Mouse (Mus musculus) forebrain, embryonic 12.5 days (tissue): ENCODE measurements around the gene Adnp. TPM values are rescaled to one million over a fixed set of nuclear protein-coding genes. Genes with fewer than 3 reads are reported as not detected.
"Not testable (repeated sequence)": the region's sequence is repeated elsewhere in the genome, so short reads cannot be mapped to it uniquely, and the experiment has no call there.

ENCODE experiments used
- ATAC-seq: fragments of 200-750 bp; cut with Nextera tagmentation; 2 replicates; pipeline ENCODE4 v1.8.0; 2017; ENCODE audit warnings: moderate TSS enrichment; ENCODE audit not compliant: low FRiP score
- H3K27ac ChIP-seq: fragments of 300-500 bp; sonication (generic); 2 replicates; pipeline ENCODE4 v1.5.1; 2016; ENCODE audit warnings: mild to moderate bottlenecking
- H3K27me3 ChIP-seq: fragments of 300-500 bp; sonication (generic); 2 replicates; pipeline ENCODE4 v1.6.1; 2016; ENCODE audit warnings: mild to moderate bottlenecking
- H3K36me3 ChIP-seq: fragments of 300-500 bp; sonication (generic); replicated peaks from 2 replicates; pipeline ENCODE4 v1.6.1; 2016; ENCODE audit warnings: mild to moderate bottlenecking
- H3K4me1 ChIP-seq: fragments of 300-500 bp; sonication (generic); 2 replicates; pipeline ENCODE4 v1.6.1; 2016
- H3K4me2 ChIP-seq: fragments of 300-500 bp; sonication (generic); 2 replicates; pipeline ENCODE4 v1.6.1; 2016; ENCODE audit warnings: mild to moderate bottlenecking, moderate library complexity
- H3K4me3 ChIP-seq: fragments of 300-500 bp; sonication (generic); replicated peaks from 2 replicates; pipeline ENCODE4 v1.5.1; 2016; ENCODE audit warnings: mild to moderate bottlenecking
- H3K9ac ChIP-seq: fragments of 300-500 bp; sonication (generic); 2 replicates; pipeline ENCODE4 v1.6.1; 2016; ENCODE audit warnings: mild to moderate bottlenecking
- H3K9me3 ChIP-seq: fragments of 300-500 bp; sonication (generic); 2 replicates; pipeline ENCODE4 v1.6.1; 2016
- WGBS: fragments of 180-500 bp; shearing (Covaris S2); methylation state at CpG from one replicate; pipeline ENCODE4 v1.1.7; 2016; 5-methylcytosine and 5-hydroxymethylcytosine counted together
- polyA plus RNA-seq: library from polyadenylated mRNA; unstranded; fragments of >200 nt; fragmentation: Nextera tagmentation; extraction: Ambion mirVana; gene quantifications from 2 replicates; pipeline ENCODE4 v1.2.1, GENCODE M21; 2016

The Adnp gene
- polyA plus RNA-seq, 1 experiment from 2014 or later: 10.8 TPM

GRCm38 (mm10) chr2:168161978-168162377 lies 44.9 kb downstream of the Adnp start:
- Histone ChIP-seq H3K27ac (0 out of 2 replicates have a peak overlapping the region, but pooled peaks have one; percentile 2), H3K9me3 (no peaks in the 10 kb centered on the region), H3K4me1 (peaks cover 26% of the 10 kb centered on the region), H3K36me3 (no peaks in the 10 kb centered on the region), H3K4me3 (peak overlapping the region; percentile 21), H3K9ac (peak overlapping the region; percentile 42; the same call in 1 of the 2 replicates), H3K4me2 (peak overlapping the region; percentile 48), H3K27me3 (peaks cover 28% of the 10 kb centered on the region)
- no peak for ATAC-seq
- 13% methylated on average over 14 of the region's 14 CpGs for WGBS

- Histone ChIP-seq H3K9ac (peak overlapping the region; percentile 42), H3K4me3 (peak overlapping the region; percentile 21), H3K9me3 (no peaks in the 10 kb centered on the region), H3K27me3 (peaks cover 28% of the 10 kb centered on the region), H3K4me2 (peak overlapping the region; percentile 48), H3K4me1 (peaks cover 26% of the 10 kb centered on the region), H3K36me3 (no peaks in the 10 kb centered on the region), H3K27ac (0 out of 2 replicates have a peak overlapping the region, but pooled peaks have one; percentile 2)
- ATAC-seq: peak; percentile 19; the same call in 1 of the 2 replicates
- WGBS: 2% methylated on average over 10 of the region's 11 CpGs
Measured at GRCm38 (mm10) chr2:168161514-168161971, 45.4 kb downstream of the Adnp start.

- no peak overlapping the region for H3K27ac ChIP-seq
- peaks cover 28% of the 10 kb centered on the region for H3K27me3 ChIP-seq
- no peak for ATAC-seq
- 86% methylated on average over 9 of the region's 9 CpGs for WGBS
- H3K4me3 ChIP-seq: no peak overlapping the region
- H3K9me3 ChIP-seq: no peaks in the 10 kb centered on the region
- H3K36me3 ChIP-seq: no peaks in the 10 kb centered on the region
- H3K4me2 ChIP-seq: no peak overlapping the region
- H3K9ac ChIP-seq: no peak overlapping the region
- peaks cover 29% of the 10 kb centered on the region for H3K4me1 ChIP-seq
Measured at GRCm38 (mm10) chr2:168160370-168160930, 46.5 kb downstream of the Adnp start.

GRCm38 (mm10) chr2:168158911-168159711 lies 47.8 kb downstream of the Adnp start:
- no peak for ATAC-seq
- Histone ChIP-seq H3K36me3 (no peaks in the 10 kb centered on the region), H3K27me3 (peaks cover 28% of the 10 kb centered on the region), H3K9ac (peak overlapping the region; percentile 39), H3K9me3 (no peaks in the 10 kb centered on the region), H3K4me3 (peak overlapping the region; percentile 23), H3K4me2 (peak overlapping the region; percentile 49), H3K4me1 (peaks cover 41% of the 10 kb centered on the region), H3K27ac (peak overlapping the region; percentile 39)
- 4% methylated on average over 24 of the region's 25 CpGs for WGBS

- ATAC-seq, H3K4me2 ChIP-seq, H3K36me3 ChIP-seq, H3K4me3 ChIP-seq, H3K27ac ChIP-seq, H3K9ac ChIP-seq, H3K9me3 ChIP-seq: not testable (repeated sequence)
- Histone ChIP-seq H3K27me3 (peaks cover 28% of the 10 kb centered on the region), H3K4me1 (peaks cover 45% of the 10 kb centered on the region)
- 63% methylated on average over 9 of the region's 11 CpGs for WGBS
Measured at GRCm38 (mm10) chr2:168157974-168158373, 48.9 kb downstream of the Adnp start.

- Histone ChIP-seq H3K9ac (no peak overlapping the region), H3K4me2 (no peak overlapping the region), H3K4me1 (peaks cover 39% of the 10 kb centered on the region), H3K27ac (no peak overlapping the region), H3K9me3 (no peaks in the 10 kb centered on the region), H3K36me3 (no peaks in the 10 kb centered on the region), H3K27me3 (peaks cover 25% of the 10 kb centered on the region), H3K4me3 (no peak overlapping the region)
- no peak for ATAC-seq
- WGBS: 33% methylated on average over 14 of the region's 14 CpGs
Measured at GRCm38 (mm10) chr2:168156361-168156760, 50.6 kb downstream of the Adnp start.

- no peak for ATAC-seq
- no peak overlapping the region for H3K4me2 ChIP-seq
- H3K9me3 ChIP-seq: no peaks in the 10 kb centered on the region
- no peaks in the 10 kb centered on the region for H3K36me3 ChIP-seq
- no peak overlapping the region for H3K27ac ChIP-seq
- H3K4me3 ChIP-seq: no peak overlapping the region
- 87% methylated on average over 7 of the region's 7 CpGs for WGBS
- H3K9ac ChIP-seq: no peak overlapping the region
- peaks cover 36% of the 10 kb centered on the region for H3K4me1 ChIP-seq
- peaks cover 20% of the 10 kb centered on the region for H3K27me3 ChIP-seq
Measured at GRCm38 (mm10) chr2:168155666-168156065, 51.2 kb downstream of the Adnp start.

- Histone ChIP-seq H3K9me3 (no peaks in the 10 kb centered on the region), H3K27ac (peak overlapping the region; percentile 84), H3K4me1 (peaks cover 29% of the 10 kb centered on the region), H3K36me3 (no peaks in the 10 kb centered on the region), H3K4me2 (peak overlapping the region; percentile 31), H3K9ac (no peak overlapping the region), H3K27me3 (peaks cover 10% of the 10 kb centered on the region; the same call in 1 of the 2 replicates), H3K4me3 (0 out of 2 replicates have a peak overlapping the region, but pooled peaks have one; percentile 5)
- peak; percentile 94 for ATAC-seq
- 19% methylated on average over 14 of the region's 14 CpGs for WGBS
Measured at GRCm38 (mm10) chr2:168154090-168154881, 52.6 kb downstream of the Adnp start.

- no peaks in the 10 kb centered on the region for H3K27me3 ChIP-seq
- ATAC-seq: no peak
- no peaks in the 10 kb centered on the region for H3K36me3 ChIP-seq
- H3K27ac ChIP-seq: no peak overlapping the region
- H3K9ac ChIP-seq: no peak overlapping the region
- no peaks in the 10 kb centered on the region for H3K9me3 ChIP-seq
- 90% methylated on average over 8 of the region's 8 CpGs for WGBS
- peaks cover 5% of the 10 kb centered on the region for H3K4me1 ChIP-seq
- H3K4me2 ChIP-seq: no peak overlapping the region
- H3K4me3 ChIP-seq: no peak overlapping the region
Measured at GRCm38 (mm10) chr2:168149241-168149640, 57.7 kb downstream of the Adnp start.

GRCm38 (mm10) chr2:168147722-168148432 lies 59.0 kb downstream of the Adnp start:
- H3K4me3 ChIP-seq: no peak overlapping the region
- H3K27ac ChIP-seq: no peak overlapping the region
- ATAC-seq: no peak
- no peaks in the 10 kb centered on the region for H3K9me3 ChIP-seq
- H3K36me3 ChIP-seq: no peaks in the 10 kb centered on the region
- 74% methylated on average over 22 of the region's 22 CpGs for WGBS
- no peaks in the 10 kb centered on the region for H3K27me3 ChIP-seq
- no peak overlapping the region for H3K9ac ChIP-seq
- peaks cover 6% of the 10 kb centered on the region for H3K4me1 ChIP-seq
- H3K4me2 ChIP-seq: no peak overlapping the region

GRCm38 (mm10) chr2:168145437-168145836 lies 61.5 kb downstream of the Adnp start:
- Histone ChIP-seq H3K27ac (no peak overlapping the region), H3K36me3 (no peaks in the 10 kb centered on the region), H3K9me3 (no peaks in the 10 kb centered on the region), H3K9ac (no peak overlapping the region), H3K4me2 (no peak overlapping the region), H3K27me3 (no peaks in the 10 kb centered on the region), H3K4me3 (no peak overlapping the region), H3K4me1 (peaks cover 6% of the 10 kb centered on the region)
- no peak for ATAC-seq
- WGBS: 86% methylated on average over 2 of the region's 2 CpGs
